Mouse (Mus musculus) hindbrain, postnatal 0 days (tissue): ENCODE results near the gene Ppp4r3a. TPM values are rescaled to one million over a fixed set of nuclear protein-coding genes. Genes with fewer than 3 reads are reported as not detected.

Source experiments
- ATAC-seq: fragments of 200-750 bp; cut with Nextera tagmentation; 2 replicates; pipeline ENCODE4 v1.8.0; 2017; ENCODE audit warnings: mild to moderate bottlenecking, moderate TSS enrichment, moderate library complexity
- DNase-seq: peaks from one replicate; pipeline ENCODE4 v3.0.0-alpha.2; 2015; ENCODE audit warnings: low spot score
- H3K27ac ChIP-seq: fragments of 300-500 bp; sonication (generic); 2 replicates; pipeline ENCODE4 v1.5.1; 2014; ENCODE audit warnings: mild to moderate bottlenecking
- H3K27me3 ChIP-seq: fragments of 300-500 bp; sonication (generic); 2 replicates; pipeline ENCODE4 v1.6.1; 2014; ENCODE audit warnings: low read length, mixed read lengths; ENCODE audit not compliant: insufficient read depth
- H3K36me3 ChIP-seq: fragments of 300-500 bp; sonication (generic); 2 replicates; pipeline ENCODE4 v1.6.1; 2014; ENCODE audit warnings: low read length, mixed read lengths; ENCODE audit not compliant: insufficient read depth
- H3K4me1 ChIP-seq: fragments of 300-500 bp; sonication (generic); 2 replicates; pipeline ENCODE4 v1.6.1; 2014; ENCODE audit warnings: antibody characterized with exemption, low read length, mixed read lengths; ENCODE audit not compliant: insufficient read depth
- H3K4me2 ChIP-seq: fragments of 300-500 bp; sonication (generic); 2 replicates; pipeline ENCODE4 v1.6.1; 2014; ENCODE audit warnings: low read depth, mild to moderate bottlenecking, low read length, moderate library complexity, mixed read lengths
- H3K4me3 ChIP-seq: fragments of 300-500 bp; sonication (generic); 2 replicates; pipeline ENCODE4 v1.5.1; 2014; ENCODE audit warnings: low read length
- H3K9ac ChIP-seq: fragments of 300-500 bp; sonication (generic); replicated peaks from 2 replicates; pipeline ENCODE4 v1.6.1; 2014; ENCODE audit warnings: mild to moderate bottlenecking, low read length, moderate library complexity, mixed read lengths
- H3K9me3 ChIP-seq: fragments of 300-500 bp; sonication (generic); 2 replicates; pipeline ENCODE4 v1.6.1; 2016; ENCODE audit warnings: low read length, mixed read lengths
- CTCF ChIP-seq: IDR thresholded peaks from 2 replicates; pipeline ENCODE4 v1.5.1; 2016; ENCODE audit warnings: antibody characterized with exemption, control low read depth, low read depth
- WGBS: fragments of 180-500 bp; shearing (Covaris S2); extraction: QIAGEN DNeasy Blood & Tissue Kit; methylation state at CpG from one replicate; pipeline ENCODE4 v1.1.7; 2014; 5-methylcytosine and 5-hydroxymethylcytosine counted together
- polyA plus RNA-seq: library from polyadenylated mRNA; unstranded; fragments of >200 nt; fragmentation: Nextera tagmentation; extraction: Ambion mirVana; gene quantifications from 2 replicates; pipeline ENCODE4 v1.2.1, GENCODE M21; 2015
- total RNA-seq: library from RNA; depleted of rRNA; stranded (reverse); fragments of >200 nt; gene quantifications from 2 replicates; pipeline ENCODE4 v1.2.3, GENCODE M21; 2014

Gene Ppp4r3a
- total and polyA plus RNA-seq, 2 experiments from 2014 or later, result 16.3 to 28.9 TPM

DNA sequence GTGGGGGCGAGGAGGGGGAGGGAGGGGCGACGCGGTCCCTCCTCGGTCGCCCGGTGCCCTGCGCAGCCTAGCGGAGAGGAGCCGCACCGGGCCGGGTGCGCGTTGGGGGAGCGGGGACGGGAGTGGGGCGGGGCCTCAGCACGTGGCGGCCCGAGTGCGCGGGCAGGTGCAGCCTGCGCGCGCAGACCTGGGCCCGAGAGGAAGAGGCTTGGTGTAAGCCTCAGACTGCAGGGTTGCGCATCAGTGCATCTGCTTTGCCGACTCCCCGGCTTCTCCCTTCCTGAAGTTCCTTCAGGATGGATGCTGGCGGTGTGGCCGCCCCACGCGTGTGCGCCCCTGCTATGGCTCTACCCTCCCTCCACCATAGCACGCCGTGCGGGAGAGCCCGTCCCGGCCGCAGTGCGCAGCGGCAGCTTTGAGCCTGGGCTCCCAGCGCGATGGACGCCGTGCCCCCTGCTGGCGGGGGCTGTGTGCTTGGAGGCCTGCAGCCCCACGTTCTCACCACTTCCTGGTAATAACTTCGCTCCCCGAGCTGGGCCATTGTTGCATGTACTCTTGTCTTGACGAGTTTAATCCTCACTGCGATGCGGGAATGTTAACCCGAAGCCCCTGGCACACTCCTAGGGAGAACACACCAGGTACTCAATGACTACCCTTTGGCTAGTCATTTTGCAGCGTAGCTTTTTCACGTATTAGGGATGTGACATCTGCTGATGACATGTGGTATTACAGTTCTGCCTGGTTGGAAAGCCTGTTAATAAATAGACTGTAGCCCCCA is 54.4 kb downstream of the Ppp4r3a start, which contains the start of gene Ccdc88c:
Gene Ccdc88c (minus strand): TSS at position 103 of the 778 bp plus-strand sequence.
- no peaks in the 10 kb centered on the region for H3K36me3 ChIP-seq
- peak; percentile 78 for TF ChIP-seq CTCF
- DNase-seq (peak; percentile 93), ATAC-seq (peak; percentile 87)
- no peaks in the 10 kb centered on the region for H3K27me3 ChIP-seq
- WGBS, result under 1% methylated on average over 38 of the region's 56 CpGs
- 0 out of 2 replicates have a peak, but pooled peaks cover 4% of the 10 kb centered on the region for H3K4me1 ChIP-seq
- H3K4me3 ChIP-seq, result peak within 1 kb of the TSS; percentile 70
- peak within 1 kb of the TSS; percentile 69 for H3K4me2 ChIP-seq
- H3K9ac ChIP-seq, result peak within 1 kb of the TSS; percentile 63
- H3K9me3 ChIP-seq, result no peaks in the 10 kb centered on the region
- peak within 1 kb of the TSS; percentile 74 for H3K27ac ChIP-seq

DNA sequence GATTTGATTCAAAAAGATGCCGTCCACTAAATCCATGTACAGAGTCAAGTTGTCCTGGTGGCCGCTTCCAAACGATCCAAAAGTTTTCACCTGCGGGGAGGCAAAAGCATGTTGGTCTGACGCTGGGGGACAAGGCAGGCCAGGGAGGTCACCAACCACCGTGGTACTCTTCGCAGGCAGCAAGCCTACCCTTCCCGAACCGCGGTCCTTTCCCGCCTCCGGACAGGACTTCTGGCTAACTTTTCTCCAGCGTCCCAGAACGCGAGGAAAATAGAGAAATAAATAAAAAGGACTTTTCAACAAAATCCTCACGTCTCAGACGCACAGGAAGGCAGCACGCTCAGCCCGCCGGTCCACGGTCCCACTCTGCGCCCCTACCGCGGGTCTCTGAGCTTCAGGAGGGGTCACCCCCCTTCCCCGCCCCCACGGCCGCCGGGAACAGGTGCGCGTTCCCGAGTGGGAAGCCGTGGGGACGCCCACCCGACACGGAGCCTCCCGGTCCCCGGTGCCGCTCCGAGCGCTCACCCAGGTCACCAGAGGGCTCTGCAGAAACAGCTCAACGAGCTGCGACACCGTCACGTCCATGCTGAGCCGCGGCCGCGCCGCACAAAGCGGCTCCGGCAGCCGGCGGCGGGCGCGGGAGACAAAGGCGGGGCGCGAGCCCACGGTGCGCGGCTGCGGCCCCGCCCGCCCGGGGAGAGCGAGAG is 55.1 kb downstream of the Ppp4r3a start:
- under 1% methylated on average over 67 of the region's 67 CpGs for WGBS
- no peaks in the 10 kb centered on the region for H3K9me3 ChIP-seq
- no peaks in the 10 kb centered on the region for H3K36me3 ChIP-seq
- peak overlapping the region; percentile 74 for H3K27ac ChIP-seq
- peak overlapping the region; percentile 63 for H3K9ac ChIP-seq
- peak overlapping the region; percentile 69 for H3K4me2 ChIP-seq
- peak overlapping the region; percentile 70 for H3K4me3 ChIP-seq
- H3K27me3 ChIP-seq, result no peaks in the 10 kb centered on the region
- no peak for ATAC-seq
- TF ChIP-seq CTCF, result no peak
- no peak for DNase-seq
- 0 out of 2 replicates have a peak, but pooled peaks cover 4% of the 10 kb centered on the region for H3K4me1 ChIP-seq

DNA sequence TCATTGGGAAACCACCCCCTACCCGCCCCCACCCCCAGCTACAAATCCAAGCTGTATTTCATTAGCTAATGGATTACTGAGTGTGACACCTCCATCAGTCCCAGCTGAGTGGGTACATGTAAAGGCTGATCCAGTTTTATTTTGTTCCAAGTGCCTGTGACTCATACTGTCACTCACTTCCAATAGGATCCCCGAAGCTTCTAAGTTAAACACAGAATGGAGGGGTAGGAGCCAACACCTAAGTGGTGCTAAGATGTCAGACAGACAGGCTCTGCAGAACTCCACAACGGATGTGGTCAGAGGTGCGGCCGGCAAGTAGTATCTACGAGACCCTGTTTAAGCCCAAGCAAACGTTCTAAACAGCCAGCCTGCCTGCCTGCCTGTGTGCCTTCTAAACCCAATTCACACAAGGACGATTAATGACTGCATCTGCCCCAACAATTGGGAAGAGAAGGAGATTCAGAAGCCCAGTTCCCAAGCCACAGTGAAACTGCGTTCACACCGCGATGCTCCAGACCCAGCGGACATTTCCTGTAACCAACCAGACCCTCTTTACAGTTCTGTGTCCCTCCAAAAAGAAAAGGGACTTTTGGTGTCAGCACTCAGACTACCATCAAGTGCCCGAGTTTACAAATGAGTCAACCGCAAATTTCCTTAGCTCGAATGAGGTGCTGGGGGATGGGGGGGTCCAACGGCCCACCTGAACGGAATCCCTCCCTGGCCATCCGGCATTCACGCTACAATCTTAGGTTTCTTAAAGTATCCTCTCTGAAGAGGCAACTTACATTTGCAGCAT is 55.9 kb downstream of the Ppp4r3a start:
- DNase-seq, result no peak
- H3K27ac ChIP-seq, result peak overlapping the region; percentile 48; the same call in 1 of the 2 replicates

DNA sequence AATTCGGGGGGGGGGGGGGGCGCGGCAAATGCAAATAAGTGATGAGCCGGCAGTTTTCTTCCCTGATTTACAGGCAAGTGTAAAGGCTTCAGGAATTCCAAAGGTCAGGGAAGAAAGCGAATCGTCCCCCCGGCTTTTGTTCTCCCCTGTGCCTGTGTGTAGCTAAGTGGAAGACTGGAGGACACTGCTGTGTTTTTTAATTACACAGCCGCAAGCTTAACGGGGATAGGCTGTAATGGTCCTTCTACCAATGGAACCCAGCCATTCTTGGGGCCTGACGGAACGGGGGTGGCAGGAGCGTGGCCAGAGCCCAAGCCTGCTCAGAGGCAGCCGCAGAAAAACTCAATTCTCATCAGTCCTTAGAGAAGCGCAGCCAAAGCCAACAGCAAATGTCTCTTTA is 56.6 kb downstream of the Ppp4r3a start:
- no peaks in the 10 kb centered on the region for H3K36me3 ChIP-seq
- H3K27me3 ChIP-seq, result no peaks in the 10 kb centered on the region
- H3K9me3 ChIP-seq, result no peaks in the 10 kb centered on the region
- WGBS, result 2% methylated on average over 14 of the region's 14 CpGs
- H3K4me2 ChIP-seq, result peak overlapping the region; percentile 69
- peak overlapping the region; percentile 48; the same call in 1 of the 2 replicates for H3K27ac ChIP-seq
- peak overlapping the region; percentile 10 for H3K9ac ChIP-seq
- H3K4me1 ChIP-seq, result 0 out of 2 replicates have a peak, but pooled peaks cover 4% of the 10 kb centered on the region
- ATAC-seq (peak; percentile 16; the same call in 1 of the 2 replicates), DNase-seq (peak; percentile 72)
- no peak for TF ChIP-seq CTCF
- peak overlapping the region; percentile 70 for H3K4me3 ChIP-seq

More for the DNA sequence above, 55.9 kb downstream of the Ppp4r3a start:
- Histone ChIP-seq H3K9ac (peak overlapping the region; percentile 10), H3K9me3 (no peaks in the 10 kb centered on the region), H3K4me3 (peak overlapping the region; percentile 70), H3K4me2 (peak overlapping the region; percentile 69), H3K36me3 (no peaks in the 10 kb centered on the region), H3K27me3 (no peaks in the 10 kb centered on the region), H3K4me1 (0 out of 2 replicates have a peak, but pooled peaks cover 4% of the 10 kb centered on the region)
- 3% methylated on average over 19 of the region's 19 CpGs for WGBS
- no peak for TF ChIP-seq CTCF
- ATAC-seq, result no peak

DNA sequence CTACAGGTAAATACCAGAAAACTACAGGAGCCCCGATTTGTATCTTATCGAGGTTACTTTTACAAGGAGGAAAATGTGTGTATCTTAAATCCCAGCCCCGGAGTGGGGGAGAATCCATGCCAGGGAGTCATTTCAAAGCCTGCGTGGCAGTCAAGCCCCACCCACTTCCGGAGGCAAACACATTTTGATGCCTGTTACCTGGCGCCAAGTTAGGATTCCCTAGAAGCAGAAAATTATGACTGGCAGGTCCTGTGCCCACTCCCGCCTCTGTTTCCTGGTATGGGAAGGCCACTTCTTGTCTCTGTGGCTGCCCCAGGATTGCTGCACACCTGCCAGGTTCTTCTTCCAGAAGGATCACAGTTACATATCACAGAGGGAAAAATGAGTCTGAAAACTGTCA is 57.0 kb downstream of the Ppp4r3a start:
- Histone ChIP-seq H3K4me1 (0 out of 2 replicates have a peak, but pooled peaks cover 4% of the 10 kb centered on the region), H3K4me2 (peak overlapping the region; percentile 69), H3K36me3 (no peaks in the 10 kb centered on the region), H3K27me3 (no peaks in the 10 kb centered on the region), H3K9me3 (no peaks in the 10 kb centered on the region), H3K27ac (no peak overlapping the region), H3K4me3 (peak overlapping the region; percentile 70), H3K9ac (peak overlapping the region; percentile 10; the same call in 1 of the 2 replicates)
- DNase-seq, result peak; percentile 35
- no peak for ATAC-seq
- WGBS, result 39% methylated on average over 7 of the region's 7 CpGs
- TF ChIP-seq CTCF, result no peak

DNA sequence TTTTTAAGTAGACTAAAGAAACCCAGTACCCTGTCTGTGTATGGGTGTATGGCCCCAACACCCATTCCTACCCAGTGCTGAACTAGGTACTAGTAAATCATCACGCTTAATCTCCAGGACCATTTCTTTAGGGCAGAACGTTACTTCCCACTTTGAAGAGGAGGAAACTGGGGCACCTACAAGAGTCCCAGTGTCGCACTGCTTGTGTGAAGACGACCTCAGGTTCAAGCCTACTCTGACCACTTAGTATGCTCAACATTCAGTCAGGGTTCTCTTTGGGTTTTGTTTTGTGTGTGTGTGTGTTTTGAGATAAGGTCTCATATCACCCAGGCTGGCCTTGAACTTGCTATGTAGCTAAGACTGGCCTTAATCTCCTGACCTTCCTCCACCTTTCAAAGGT is 57.5 kb downstream of the Ppp4r3a start:
- Histone ChIP-seq H3K4me3 (no peak overlapping the region), H3K27me3 (no peaks in the 10 kb centered on the region), H3K9ac (no peak overlapping the region), H3K4me2 (peak overlapping the region; percentile 69), H3K36me3 (no peaks in the 10 kb centered on the region), H3K4me1 (0 out of 2 replicates have a peak, but pooled peaks cover 4% of the 10 kb centered on the region), H3K9me3 (no peaks in the 10 kb centered on the region), H3K27ac (no peak overlapping the region)
- WGBS, result 82% methylated on average over 4 of the region's 4 CpGs
- DNase-seq, result no peak
- TF ChIP-seq CTCF, result no peak
- ATAC-seq, result no peak
